Mouse (Mus musculus) brain, embryonic 14.5 days (tissue): Measurements from ENCODE around the gene Igf1r.

Experiments used
- CTCF ChIP-seq: fragments of 200-500 bp; IDR thresholded peaks from 2 replicates; pipeline ENCODE4 v1.5.1; 2012; ENCODE audit warnings: inconsistent platforms, mild to moderate bottlenecking, moderate library complexity, borderline replicate concordance; ENCODE audit not compliant: insufficient read depth, insufficient read length; ENCODE audit errors: extremely low read depth
- POLR2A ChIP-seq: fragments of 200-500 bp; IDR thresholded peaks from 2 replicates; pipeline ENCODE4 v1.6.1; 2012; ENCODE audit warnings: mild to moderate bottlenecking, inconsistent platforms, borderline replicate concordance; ENCODE audit not compliant: poor library complexity, insufficient read depth, insufficient read length, severe bottlenecking; ENCODE audit errors: extremely low read depth

DNA sequence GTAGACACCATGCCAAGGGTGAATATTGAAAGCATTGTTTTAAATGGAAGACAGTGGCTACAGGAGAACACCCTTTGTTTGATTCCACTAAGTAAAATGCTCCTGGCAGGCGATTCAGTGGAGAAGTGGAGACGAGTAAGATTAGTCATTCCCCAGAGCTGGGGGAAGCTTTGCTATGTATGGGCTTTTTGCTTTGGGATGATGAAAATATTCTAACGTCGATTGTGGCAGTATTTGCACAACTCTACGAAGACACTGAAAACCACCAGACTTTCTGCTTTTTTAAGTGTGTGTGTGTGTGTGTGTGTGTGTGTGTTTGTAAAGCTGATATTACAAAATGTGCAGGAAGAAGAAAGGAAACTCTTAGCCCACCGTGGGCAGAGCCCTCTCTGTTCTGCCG is 202.0 kb downstream of the Igf1r start:
- TF ChIP-seq POLR2A (no peak), CTCF (no peak)
